Mouse (Mus musculus) embryonic fibroblast, embryonic 13.5 days (primary cell): ENCODE data around the gene Eid3. TPM values are rescaled to one million over a fixed set of nuclear protein-coding genes. Genes with fewer than 3 reads are reported as not detected.

Source experiments
- H3K27ac ChIP-seq: 2 replicates; pipeline ENCODE4 v1.5.1; 2012; ENCODE audit warnings: low read length, control low read depth, inconsistent platforms; ENCODE audit not compliant: insufficient read depth
- H3K4me1 ChIP-seq: 2 replicates; pipeline ENCODE4 v1.6.1; 2011; ENCODE audit warnings: low read length; ENCODE audit not compliant: control insufficient read depth, insufficient read depth
- H3K4me3 ChIP-seq: 2 replicates; pipeline ENCODE4 v1.5.1; 2011; ENCODE audit warnings: mild to moderate bottlenecking, control low read depth, low read length; ENCODE audit not compliant: insufficient read depth
- CTCF ChIP-seq: IDR thresholded peaks from 2 replicates; pipeline ENCODE4 v1.5.1; 2011; ENCODE audit warnings: mild to moderate bottlenecking, control low read depth, low read length, moderate library complexity, borderline replicate concordance; ENCODE audit not compliant: insufficient read depth
- POLR2A ChIP-seq: IDR thresholded peaks from 2 replicates; pipeline ENCODE4 v1.6.1; 2011; ENCODE audit warnings: low read depth, mild to moderate bottlenecking, control low read depth, low read length, moderate library complexity
- polyA plus RNA-seq: library from polyadenylated mRNA; stranded (reverse); fragments of >200 nt; gene quantifications from 2 replicates; pipeline ENCODE4 v1.2.4, GENCODE M21; 2011; ENCODE audit warnings: low read depth; ENCODE audit not compliant: missing spikeins, insufficient read length

Gene Eid3
- polyA plus RNA-seq: 4.1 and 4.4 TPM in 2 replicates

GRCm38 (mm10) chr10:82866356-82866755, at the start of gene Eid3:
Gene Eid3, plus strand, starts transcription at chr10:82866626.
- Histone ChIP-seq H3K4me3 (no peak within 1 kb of the TSS), H3K27ac (no peak within 1 kb of the TSS), H3K4me1 (peaks cover 15% of the 10 kb centered on the region)
- no peak for TF ChIP-seq CTCF
- no peak for TF ChIP-seq POLR2A

DNA sequence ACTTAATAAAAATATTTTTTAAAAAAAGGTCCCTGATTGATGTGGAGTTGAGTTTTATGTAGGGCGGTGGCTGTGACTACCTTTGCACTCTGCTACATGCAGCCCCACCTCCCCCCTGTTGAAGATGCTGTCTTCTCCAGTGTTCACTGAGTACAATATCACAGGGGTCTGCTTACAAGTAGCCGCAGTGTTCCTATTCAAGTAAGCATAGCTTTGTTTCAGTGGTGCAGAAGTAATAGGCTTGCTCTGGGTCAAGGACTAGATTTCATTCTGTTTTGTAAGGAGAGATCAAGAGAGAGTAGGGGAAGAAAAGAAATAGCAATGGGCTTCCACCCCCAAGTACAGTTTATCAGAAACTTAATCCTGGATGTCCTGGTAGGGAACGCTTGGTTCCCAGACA, 48.9 kb upstream of the Eid3 start:
- H3K4me1 ChIP-seq: peaks cover 9% of the 10 kb centered on the region; the same call in 1 of the 2 replicates
- H3K27ac ChIP-seq: no peak overlapping the region
- H3K4me3 ChIP-seq: no peak overlapping the region
- TF ChIP-seq POLR2A (no peak), CTCF (no peak)

- Histone ChIP-seq H3K4me3 (no peak overlapping the region), H3K27ac (no peak overlapping the region), H3K4me1 (peaks cover 9% of the 10 kb centered on the region; the same call in 1 of the 2 replicates)
- no peak for TF ChIP-seq POLR2A
Measured at GRCm38 (mm10) chr10:82817936-82818335, 48.5 kb upstream of the Eid3 start.

DNA sequence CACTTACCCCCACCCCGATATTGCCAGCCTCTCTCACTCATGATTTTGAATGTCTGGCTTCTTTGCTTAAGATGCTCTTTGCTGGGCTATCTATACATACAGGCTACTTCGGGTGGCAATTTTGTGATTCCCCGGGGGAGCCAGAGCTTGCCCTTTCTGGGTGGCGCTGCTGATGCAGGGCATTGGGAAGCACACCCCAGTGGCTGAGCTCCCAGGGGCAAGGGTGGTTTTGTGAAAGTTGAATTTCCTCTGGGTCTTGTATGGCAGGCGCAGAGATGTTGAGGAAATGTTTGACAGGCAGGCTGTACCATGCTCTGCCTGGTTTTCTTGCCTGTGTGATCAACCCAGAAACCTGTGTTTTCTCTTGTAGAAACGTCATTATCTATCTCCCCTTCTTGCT, 47.8 kb upstream of the Eid3 start:
- H3K4me1 ChIP-seq: peaks cover 9% of the 10 kb centered on the region; the same call in 1 of the 2 replicates

DNA sequence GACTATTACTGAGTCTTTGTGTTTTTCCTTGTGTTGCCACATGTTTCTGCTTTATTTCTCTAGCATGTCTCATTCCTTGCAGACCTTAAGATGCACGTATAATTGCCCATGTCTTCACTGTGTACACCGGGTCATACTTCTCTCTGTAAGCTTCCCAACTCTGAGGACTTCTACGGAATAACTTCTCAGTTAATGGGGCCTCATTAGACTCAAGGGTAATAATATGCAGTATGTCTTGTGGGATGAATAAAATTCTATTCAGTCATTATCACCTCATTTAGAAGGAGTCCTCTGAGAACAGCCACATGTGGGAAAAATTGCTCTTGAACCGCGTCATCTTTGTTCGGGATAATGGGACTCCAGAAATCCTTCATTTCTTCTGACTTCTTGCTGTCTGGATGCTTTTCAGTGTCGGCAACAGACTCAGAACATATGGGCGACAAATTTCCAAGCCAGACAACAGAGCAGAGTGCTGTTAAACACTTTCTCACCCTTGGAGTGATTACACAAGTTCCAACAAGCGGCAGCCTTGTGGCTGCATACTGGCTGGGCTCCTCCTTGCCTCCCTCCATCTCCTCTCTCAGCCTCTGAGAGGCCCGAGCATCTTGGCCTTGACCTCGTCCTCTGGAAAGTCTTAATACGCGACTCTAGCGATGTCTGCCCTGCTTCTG, 43.2 kb upstream of the Eid3 start:
- H3K4me3 ChIP-seq: no peak overlapping the region
- TF ChIP-seq CTCF (no peak), POLR2A (no peak)
- no peaks in the 10 kb centered on the region; the same call in 1 of the 2 replicates for H3K4me1 ChIP-seq
- no peak overlapping the region for H3K27ac ChIP-seq

More for the DNA sequence above, 47.8 kb upstream of the Eid3 start:
- TF ChIP-seq CTCF (no peak), POLR2A (no peak)
- Histone ChIP-seq H3K4me3 (no peak overlapping the region), H3K27ac (no peak overlapping the region)

GRCm38 (mm10) chr10:82823779-82824177, 42.6 kb upstream of the Eid3 start:
- TF ChIP-seq CTCF (no peak), POLR2A (no peak)
- Histone ChIP-seq H3K4me1 (no peaks in the 10 kb centered on the region; the same call in 1 of the 2 replicates), H3K4me3 (no peak overlapping the region), H3K27ac (no peak overlapping the region)

DNA sequence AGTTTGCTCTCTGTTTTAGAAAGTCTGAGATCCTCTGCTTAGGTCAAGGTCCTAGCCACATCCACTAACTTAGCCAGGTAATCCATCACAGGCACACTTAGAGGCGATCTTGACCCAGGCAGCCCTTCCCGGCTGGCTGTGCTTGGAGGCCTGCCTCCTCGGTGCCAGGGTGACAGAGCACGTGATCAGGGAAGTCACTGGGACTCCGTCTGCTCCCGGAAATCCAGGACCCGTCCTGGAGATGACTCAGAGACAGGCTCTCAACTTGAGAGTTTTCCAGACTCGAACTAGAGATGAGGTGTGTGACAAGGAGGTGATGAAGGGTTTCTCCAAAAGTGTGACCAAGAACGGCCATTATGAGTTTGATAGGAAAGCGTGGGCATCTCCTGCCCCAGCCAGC, 41.9 kb upstream of the Eid3 start:
- H3K4me1 ChIP-seq: no peaks in the 10 kb centered on the region; the same call in 1 of the 2 replicates
- TF ChIP-seq POLR2A: no peak
- TF ChIP-seq CTCF: no peak
- H3K27ac ChIP-seq: no peak overlapping the region
- H3K4me3 ChIP-seq: no peak overlapping the region

- no peak for TF ChIP-seq CTCF
- no peak for TF ChIP-seq POLR2A
- no peaks in the 10 kb centered on the region; the same call in 1 of the 2 replicates for H3K4me1 ChIP-seq
- H3K27ac ChIP-seq: no peak overlapping the region
- H3K4me3 ChIP-seq: no peak overlapping the region
Measured at GRCm38 (mm10) chr10:82826516-82826915, 39.9 kb upstream of the Eid3 start.

DNA sequence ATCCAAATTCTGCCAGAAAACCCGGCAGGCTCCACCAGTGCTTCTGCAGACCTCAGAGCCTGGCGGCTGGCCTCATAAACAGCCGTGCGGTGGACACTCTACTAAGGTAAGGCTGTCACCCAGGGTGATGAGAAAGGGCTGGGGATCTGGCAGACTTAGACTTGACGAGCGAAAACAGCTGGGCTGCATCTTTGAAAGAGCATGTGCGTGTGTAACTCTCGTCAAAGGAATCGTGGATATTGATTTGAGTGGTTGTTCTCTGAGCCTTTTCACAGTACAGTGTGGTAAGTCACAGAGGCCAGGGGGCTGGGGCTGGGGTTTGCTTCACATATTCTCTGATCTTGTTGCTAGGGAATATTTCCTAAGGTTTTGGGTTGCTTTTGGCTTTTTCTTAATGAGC, 32.5 kb upstream of the Eid3 start, which contains the start of gene Txnrd1:
TSS of gene Txnrd1 (plus strand) at position 26 of the 400 bp plus-strand sequence.
- no peak within 1 kb of the TSS for H3K27ac ChIP-seq
- H3K4me3 ChIP-seq: no peak within 1 kb of the TSS
- no peak for TF ChIP-seq CTCF
- TF ChIP-seq POLR2A: no peak
- H3K4me1 ChIP-seq: no peaks in the 10 kb centered on the region

- H3K4me1 ChIP-seq: no peaks in the 10 kb centered on the region
- TF ChIP-seq CTCF (no peak), POLR2A (no peak)
- no peak overlapping the region for H3K4me3 ChIP-seq
- no peak overlapping the region for H3K27ac ChIP-seq
Measured at GRCm38 (mm10) chr10:82835898-82836297, 30.5 kb upstream of the Eid3 start.
